Mouse (Mus musculus) stomach, postnatal 0 days (tissue): ENCODE results near the gene Ddt. TPM values are rescaled to one million over a fixed set of nuclear protein-coding genes. Genes with fewer than 3 reads are reported as not detected.

Experiments used
- ATAC-seq: fragments of 200-750 bp; cut with Nextera tagmentation; 2 replicates; pipeline ENCODE4 v1.8.0; 2017; ENCODE audit not compliant: low FRiP score, low TSS enrichment
- DNase-seq: peaks from one replicate; pipeline ENCODE4 v3.0.0-alpha.2; 2016; ENCODE audit warnings: low spot score
- H3K27ac ChIP-seq: fragments of 300-500 bp; sonication (generic); replicated peaks from 2 replicates; pipeline ENCODE4 v1.5.1; 2014; ENCODE audit warnings: mild to moderate bottlenecking, control low read depth
- H3K27me3 ChIP-seq: fragments of 300-500 bp; sonication (generic); 2 replicates; pipeline ENCODE4 v1.6.1; 2014; ENCODE audit warnings: low read length; ENCODE audit not compliant: control insufficient read depth, insufficient read depth
- H3K36me3 ChIP-seq: fragments of 300-500 bp; sonication (generic); 2 replicates; pipeline ENCODE4 v1.6.1; 2014; ENCODE audit warnings: low read length, mixed read lengths; ENCODE audit not compliant: control insufficient read depth, insufficient read depth
- H3K4me1 ChIP-seq: fragments of 300-500 bp; sonication (generic); replicated peaks from 2 replicates; pipeline ENCODE4 v1.6.1; 2014; ENCODE audit warnings: antibody characterized with exemption; ENCODE audit not compliant: control insufficient read depth, insufficient read depth
- H3K4me2 ChIP-seq: fragments of 300-500 bp; sonication (generic); replicated peaks from 2 replicates; pipeline ENCODE4 v1.6.1; 2014; ENCODE audit warnings: low read depth, mild to moderate bottlenecking, control low read depth, moderate library complexity
- H3K4me3 ChIP-seq: fragments of 300-500 bp; sonication (generic); 2 replicates; pipeline ENCODE4 v1.5.1; 2014; ENCODE audit warnings: low read depth, low read length, control low read depth
- H3K9ac ChIP-seq: fragments of 300-500 bp; sonication (generic); 2 replicates; pipeline ENCODE4 v1.6.1; 2014; ENCODE audit warnings: mild to moderate bottlenecking, low read length, control low read depth, mixed read lengths
- H3K9me3 ChIP-seq: fragments of 300-500 bp; sonication (generic); 2 replicates; pipeline ENCODE4 v1.6.1; 2016; ENCODE audit warnings: low read length; ENCODE audit not compliant: control insufficient read depth
- CTCF ChIP-seq: IDR thresholded peaks from 2 replicates; pipeline ENCODE4 v1.5.1; 2016; ENCODE audit warnings: antibody characterized with exemption, low read depth, mild to moderate bottlenecking, moderate library complexity
- EP300 ChIP-seq: optimal IDR thresholded peaks from 2 replicates; pipeline ENCODE3; 2016; ENCODE audit warnings: antibody characterized with exemption
- WGBS: fragments of 180-500 bp; shearing (Covaris S2); extraction: QIAGEN DNeasy Blood & Tissue Kit; methylation state at CpG from one replicate; pipeline ENCODE4 v1.1.7; 2014; 5-methylcytosine and 5-hydroxymethylcytosine counted together
- polyA plus RNA-seq: library from polyadenylated mRNA; unstranded; fragments of >200 nt; fragmentation: Nextera tagmentation; extraction: Ambion mirVana; gene quantifications from 2 replicates; pipeline ENCODE4 v1.2.1, GENCODE M21; 2015

Gene Ddt
- polyA plus RNA-seq, 1 experiment from 2014 or later: 68.4 TPM

GRCm38 (mm10) chr10:75764519-75765473 is 8.4 kb downstream of the Ddt start:
- under 1% methylated on average over 27 of the region's 27 CpGs for WGBS
- ATAC-seq (peak; percentile 18; the same call in 1 of the 2 replicates), DNase-seq (peak; percentile 87)
- Histone ChIP-seq H3K27me3 (no peaks in the 10 kb centered on the region), H3K4me1 (no peaks in the 10 kb centered on the region), H3K36me3 (no peaks in the 10 kb centered on the region), H3K27ac (peak overlapping the region; percentile 74), H3K9ac (peak overlapping the region; percentile 41), H3K9me3 (no peaks in the 10 kb centered on the region), H3K4me3 (peak overlapping the region; percentile 85), H3K4me2 (peak overlapping the region; percentile 72)
- TF ChIP-seq EP300 (no peak), CTCF (peak; percentile 82)

GRCm38 (mm10) chr10:75763682-75764518 is 9.3 kb downstream of the Ddt start, which contains the start of gene Cabin1:
Cabin1 (minus strand) TSS chr10:75764341.
- H3K4me3 ChIP-seq: peak within 1 kb of the TSS; percentile 85
- peak; percentile 99 for ATAC-seq

GRCm38 (mm10) chr10:75762413-75762812 is 10.8 kb downstream of the Ddt start:
- Histone ChIP-seq H3K4me2 (no peak overlapping the region), H3K9ac (no peak overlapping the region), H3K9me3 (no peaks in the 10 kb centered on the region), H3K36me3 (no peaks in the 10 kb centered on the region), H3K27ac (no peak overlapping the region), H3K4me1 (no peaks in the 10 kb centered on the region), H3K27me3 (no peaks in the 10 kb centered on the region), H3K4me3 (no peak overlapping the region)
- DNase-seq (no peak), ATAC-seq (no peak)
- no peak for TF ChIP-seq EP300
- TF ChIP-seq CTCF: no peak
- WGBS: 93% methylated on average over 3 of the region's 3 CpGs

More at GRCm38 (mm10) chr10:75763682-75764518, 9.3 kb downstream of the Ddt start, which contains the start of gene Cabin1:
- DNase-seq: peak; percentile 98
- Histone ChIP-seq H3K36me3 (no peaks in the 10 kb centered on the region), H3K27me3 (no peaks in the 10 kb centered on the region), H3K4me2 (peak within 1 kb of the TSS; percentile 88), H3K27ac (peak within 1 kb of the TSS; percentile 87), H3K9ac (peak within 1 kb of the TSS; percentile 90), H3K4me1 (no peaks in the 10 kb centered on the region), H3K9me3 (no peaks in the 10 kb centered on the region)
- WGBS: under 1% methylated on average over 61 of the region's 61 CpGs
- TF ChIP-seq CTCF: no peak
- no peak for TF ChIP-seq EP300

GRCm38 (mm10) chr10:75760311-75760710 is 12.9 kb downstream of the Ddt start:
- TF ChIP-seq EP300: no peak
- TF ChIP-seq CTCF: peak; percentile 28
- Histone ChIP-seq H3K9me3 (no peaks in the 10 kb centered on the region), H3K4me1 (no peaks in the 10 kb centered on the region), H3K9ac (no peak overlapping the region), H3K27ac (no peak overlapping the region), H3K4me2 (no peak overlapping the region), H3K36me3 (no peaks in the 10 kb centered on the region), H3K27me3 (no peaks in the 10 kb centered on the region), H3K4me3 (no peak overlapping the region)
- WGBS: 97% methylated on average over 3 of the region's 3 CpGs
- ATAC-seq: no peak
- no peak for DNase-seq

- TF ChIP-seq CTCF (no peak), EP300 (no peak)
- Histone ChIP-seq H3K27ac (no peak overlapping the region), H3K4me1 (no peaks in the 10 kb centered on the region), H3K4me2 (no peak overlapping the region), H3K36me3 (peaks cover 18% of the 10 kb centered on the region), H3K27me3 (no peaks in the 10 kb centered on the region), H3K9ac (no peak overlapping the region), H3K9me3 (no peaks in the 10 kb centered on the region), H3K4me3 (no peak overlapping the region)
- 84% methylated on average over 11 of the region's 11 CpGs for WGBS
- no peak for DNase-seq
- 0 out of 2 replicates have a peak, but pooled peaks have one; percentile 18 for ATAC-seq
Observed at GRCm38 (mm10) chr10:75756719-75757118, 16.5 kb downstream of the Ddt start.
